Mouse (Mus musculus) right cerebral cortex, postnatal 36 days (tissue): ENCODE measurements around the gene 4930433I11Rik.
"Not testable (repeated sequence)": the region's sequence is repeated elsewhere in the genome, so short reads cannot be mapped to it uniquely, and the experiment has no call there.

Source experiments
- DNase-seq, 2 experiments: peaks; one replicate each; pipeline ENCODE4 v3.0.0; 2022; ENCODE audit warnings: low spot score in 2 of 2, mixed read lengths in 1 of 2

4930433I11Rik gene

GRCm38 (mm10) chr7:40987243-40987642, at the start of gene 4930433I11Rik:
Gene 4930433I11Rik, plus strand, starts transcription at chr7:40987543.
- DNase-seq: no peak

GRCm38 (mm10) chr7:40939371-40939770, 48.0 kb upstream of the 4930433I11Rik start:
- peak; percentile 39 to 67 for DNase-seq

- no peak for DNase-seq
These were observed 45.0 kb upstream of the 4930433I11Rik start for GRCm38 (mm10) chr7:40942233-40942935.

GRCm38 (mm10) chr7:41032419-41032818, 45.1 kb downstream of the 4930433I11Rik start, which contains the start of gene Gm4884:
Gene Gm4884, plus strand, starts transcription at chr7:41032719.
- not testable (repeated sequence) for DNase-seq

- DNase-seq: not testable (repeated sequence)
These were observed 56.7 kb downstream of the 4930433I11Rik start for GRCm38 (mm10) chr7:41044058-41044457.
